Mouse (Mus musculus): ENCODE measurements around the gene Grn. TPM values are rescaled to one million over a fixed set of nuclear protein-coding genes. Genes with fewer than 3 reads are reported as not detected.
"Not testable (repeated sequence)": the region's sequence is repeated elsewhere in the genome, so short reads cannot be mapped to it uniquely, and the experiment has no call there.

Grn gene
- polyA plus RNA-seq, 1 experiment from 2014 or later, result 103 TPM

GRCm38 (mm10) chr11:102406900-102407833 is 22.9 kb upstream of the Grn start:
- under 1% methylated on average over 71 of the region's 85 CpGs for WGBS
- H3K27me3 ChIP-seq (ENCODE audit: control insufficient read depth, insufficient read depth, low read length), result no peaks in the 10 kb centered on the region
- H3K9ac ChIP-seq (ENCODE audit: low read depth, low read length), result peak overlapping the region; percentile 86
- H3K4me3 ChIP-seq (ENCODE audit: low read length), result peak overlapping the region; percentile 78
- H3K4me1 ChIP-seq (ENCODE audit: control insufficient read depth, insufficient read depth, low read length), result peaks cover 18% of the 10 kb centered on the region
- peaks cover 24% of the 10 kb centered on the region for H3K36me3 ChIP-seq (ENCODE audit: control insufficient read depth, insufficient read depth, low read length)
- H3K9me3 ChIP-seq (ENCODE audit: control insufficient read depth, low read length), result no peaks in the 10 kb centered on the region
- ATAC-seq (ENCODE audit: low FRiP score, low TSS enrichment), result peak; percentile 75
- H3K4me2 ChIP-seq (replicated peaks; ENCODE audit: low read depth, low read length), result peak overlapping the region; percentile 76
- peak overlapping the region; percentile 97 for H3K27ac ChIP-seq (ENCODE audit: low read depth, low read length)

- Histone ChIP-seq H3K27ac (ENCODE audit: low read depth, low read length) (peak within 1 kb of the TSS; percentile 97), H3K4me2 (replicated peaks; ENCODE audit: low read depth, low read length) (peak within 1 kb of the TSS; percentile 76), H3K4me3 (ENCODE audit: low read length) (peak within 1 kb of the TSS; percentile 78), H3K4me1 (ENCODE audit: control insufficient read depth, insufficient read depth, low read length) (peaks cover 18% of the 10 kb centered on the region), H3K36me3 (ENCODE audit: control insufficient read depth, insufficient read depth, low read length) (peaks cover 21% of the 10 kb centered on the region), H3K9me3 (ENCODE audit: control insufficient read depth, low read length) (no peaks in the 10 kb centered on the region), H3K27me3 (ENCODE audit: control insufficient read depth, insufficient read depth, low read length) (no peaks in the 10 kb centered on the region), H3K9ac (ENCODE audit: low read depth, low read length) (peak within 1 kb of the TSS; percentile 86)
- under 1% methylated on average over 19 of the region's 19 CpGs for WGBS
- peak; percentile 13; the same call in 1 of the 2 replicates for ATAC-seq (ENCODE audit: low FRiP score, low TSS enrichment)
Measured at GRCm38 (mm10) chr11:102407834-102408215, 22.3 kb upstream of the Grn start, which contains the start of gene Slc25a39. Gene Slc25a39 (minus strand): TSS chr11:102407946.

- Histone ChIP-seq H3K4me3 (ENCODE audit: low read length) (peak overlapping the region; percentile 78), H3K4me2 (replicated peaks; ENCODE audit: low read depth, low read length) (peak overlapping the region; percentile 76), H3K9ac (ENCODE audit: low read depth, low read length) (peak overlapping the region; percentile 86; the same call in 1 of the 2 replicates), H3K4me1 (ENCODE audit: control insufficient read depth, insufficient read depth, low read length) (peaks cover 18% of the 10 kb centered on the region), H3K27me3 (ENCODE audit: control insufficient read depth, insufficient read depth, low read length) (no peaks in the 10 kb centered on the region), H3K9me3 (ENCODE audit: control insufficient read depth, low read length) (no peaks in the 10 kb centered on the region), H3K27ac (ENCODE audit: low read depth, low read length) (peak overlapping the region; percentile 97), H3K36me3 (ENCODE audit: control insufficient read depth, insufficient read depth, low read length) (peaks cover 15% of the 10 kb centered on the region)
- WGBS, result under 1% methylated on average over 32 of the region's 32 CpGs
- ATAC-seq (ENCODE audit: low FRiP score, low TSS enrichment), result peak; percentile 90
Measured at GRCm38 (mm10) chr11:102408344-102408876, 21.7 kb upstream of the Grn start.

- Histone ChIP-seq H3K9ac (ENCODE audit: low read depth, low read length) (no peak overlapping the region; the same call in 1 of the 2 replicates), H3K4me3 (ENCODE audit: low read length) (peak overlapping the region; percentile 78), H3K36me3 (ENCODE audit: control insufficient read depth, insufficient read depth, low read length) (peaks cover 8% of the 10 kb centered on the region), H3K27me3 (ENCODE audit: control insufficient read depth, insufficient read depth, low read length) (no peaks in the 10 kb centered on the region), H3K27ac (ENCODE audit: low read depth, low read length) (peak overlapping the region; percentile 53; the same call in 1 of the 2 replicates), H3K4me2 (replicated peaks; ENCODE audit: low read depth, low read length) (peak overlapping the region; percentile 76), H3K9me3 (ENCODE audit: control insufficient read depth, low read length) (no peaks in the 10 kb centered on the region), H3K4me1 (ENCODE audit: control insufficient read depth, insufficient read depth, low read length) (peaks cover 18% of the 10 kb centered on the region)
- 30% methylated on average over 14 of the region's 15 CpGs for WGBS
- ATAC-seq (ENCODE audit: low FRiP score, low TSS enrichment), result no peak
Measured at GRCm38 (mm10) chr11:102408888-102409794, 21.0 kb upstream of the Grn start.

GRCm38 (mm10) chr11:102409795-102410330 is 20.3 kb upstream of the Grn start:
- no peak for ATAC-seq (ENCODE audit: low FRiP score, low TSS enrichment)
- no peak overlapping the region for H3K4me3 ChIP-seq (ENCODE audit: low read length)
- 73% methylated on average over 3 of the region's 3 CpGs for WGBS
- H3K27ac ChIP-seq (ENCODE audit: low read depth, low read length), result no peak overlapping the region
- H3K4me1 ChIP-seq (ENCODE audit: control insufficient read depth, insufficient read depth, low read length), result peaks cover 14% of the 10 kb centered on the region
- H3K9me3 ChIP-seq (ENCODE audit: control insufficient read depth, low read length), result no peaks in the 10 kb centered on the region
- H3K9ac ChIP-seq (ENCODE audit: low read depth, low read length), result no peak overlapping the region
- H3K4me2 ChIP-seq (replicated peaks; ENCODE audit: low read depth, low read length), result no peak overlapping the region
- H3K27me3 ChIP-seq (ENCODE audit: control insufficient read depth, insufficient read depth, low read length), result no peaks in the 10 kb centered on the region
- peaks cover 1% of the 10 kb centered on the region for H3K36me3 ChIP-seq (ENCODE audit: control insufficient read depth, insufficient read depth, low read length)

GRCm38 (mm10) chr11:102410345-102410744 is 19.8 kb upstream of the Grn start:
- ATAC-seq (ENCODE audit: low FRiP score, low TSS enrichment); H3K27me3 ChIP-seq (ENCODE audit: control insufficient read depth, insufficient read depth, low read length); H3K4me3 ChIP-seq (ENCODE audit: low read length); H3K9ac ChIP-seq (ENCODE audit: low read depth, low read length); H3K36me3 ChIP-seq (ENCODE audit: control insufficient read depth, insufficient read depth, low read length); H3K4me2 ChIP-seq (replicated peaks; ENCODE audit: low read depth, low read length); H3K27ac ChIP-seq (ENCODE audit: low read depth, low read length); H3K9me3 ChIP-seq (ENCODE audit: control insufficient read depth, low read length): not testable (repeated sequence)
- peaks cover 12% of the 10 kb centered on the region for H3K4me1 ChIP-seq (ENCODE audit: control insufficient read depth, insufficient read depth, low read length)
- WGBS, result 99% methylated on average over 3 of the region's 3 CpGs

GRCm38 (mm10) chr11:102411061-102411460 is 19.1 kb upstream of the Grn start:
- Histone ChIP-seq H3K36me3 (ENCODE audit: control insufficient read depth, insufficient read depth, low read length) (no peaks in the 10 kb centered on the region), H3K9ac (ENCODE audit: low read depth, low read length) (no peak overlapping the region), H3K27me3 (ENCODE audit: control insufficient read depth, insufficient read depth, low read length) (no peaks in the 10 kb centered on the region), H3K4me1 (ENCODE audit: control insufficient read depth, insufficient read depth, low read length) (peaks cover 5% of the 10 kb centered on the region), H3K27ac (ENCODE audit: low read depth, low read length) (no peak overlapping the region), H3K4me3 (ENCODE audit: low read length) (no peak overlapping the region), H3K9me3 (ENCODE audit: control insufficient read depth, low read length) (no peaks in the 10 kb centered on the region), H3K4me2 (replicated peaks; ENCODE audit: low read depth, low read length) (no peak overlapping the region)
- WGBS, result 73% methylated on average over 3 of the region's 3 CpGs
- no peak for ATAC-seq (ENCODE audit: low FRiP score, low TSS enrichment)

GRCm38 (mm10) chr11:102411704-102412103 is 18.4 kb upstream of the Grn start:
- Histone ChIP-seq H3K27ac (ENCODE audit: low read depth, low read length) (no peak overlapping the region), H3K36me3 (ENCODE audit: control insufficient read depth, insufficient read depth, low read length) (no peaks in the 10 kb centered on the region), H3K27me3 (ENCODE audit: control insufficient read depth, insufficient read depth, low read length) (no peaks in the 10 kb centered on the region), H3K9me3 (ENCODE audit: control insufficient read depth, low read length) (no peaks in the 10 kb centered on the region), H3K9ac (ENCODE audit: low read depth, low read length) (no peak overlapping the region), H3K4me3 (ENCODE audit: low read length) (no peak overlapping the region), H3K4me2 (replicated peaks; ENCODE audit: low read depth, low read length) (no peak overlapping the region), H3K4me1 (ENCODE audit: control insufficient read depth, insufficient read depth, low read length) (no peaks in the 10 kb centered on the region)
- ATAC-seq (ENCODE audit: low FRiP score, low TSS enrichment), result no peak
- 7% methylated on average over 11 of the region's 11 CpGs for WGBS

Measured in kidney, embryonic 14.5 days (tissue).